Mouse (Mus musculus): ENCODE data around the gene Tbcel.

Tbcel gene

GRCm38 (mm10) chr9:42507709-42508108, at the start of gene Tbcel:
Gene Tbcel (minus strand): TSS chr9:42507809.
- no peak for DNase-seq (ENCODE audit: low spot score)

DNA sequence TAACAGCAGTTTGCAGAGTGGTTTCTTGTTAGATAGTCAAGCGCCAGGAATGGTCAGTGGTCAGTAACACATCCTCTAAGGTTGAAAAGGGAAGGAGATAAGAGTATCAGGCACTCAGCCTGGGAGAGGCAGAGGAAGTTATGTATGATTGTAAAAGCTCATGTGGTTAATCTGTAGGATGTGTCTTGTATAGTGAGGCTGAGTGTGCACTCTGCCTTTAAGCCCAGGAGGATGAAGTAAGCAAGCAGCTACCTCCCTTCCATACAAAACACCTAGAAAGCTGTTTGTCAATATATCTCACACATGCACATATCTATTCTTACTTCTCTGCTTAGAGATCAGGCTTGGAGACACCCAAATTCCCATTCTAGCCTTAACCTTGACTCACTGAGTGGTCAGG, 47.6 kb upstream of the Tbcel start:
- DNase-seq (ENCODE audit: low spot score): no peak

GRCm38 (mm10) chr9:42550116-42550515, 42.5 kb upstream of the Tbcel start:
- DNase-seq (ENCODE audit: low spot score): peak; percentile 10

- DNase-seq (ENCODE audit: low spot score): no peak
Observed at GRCm38 (mm10) chr9:42548981-42549380, 41.4 kb upstream of the Tbcel start.

DNA sequence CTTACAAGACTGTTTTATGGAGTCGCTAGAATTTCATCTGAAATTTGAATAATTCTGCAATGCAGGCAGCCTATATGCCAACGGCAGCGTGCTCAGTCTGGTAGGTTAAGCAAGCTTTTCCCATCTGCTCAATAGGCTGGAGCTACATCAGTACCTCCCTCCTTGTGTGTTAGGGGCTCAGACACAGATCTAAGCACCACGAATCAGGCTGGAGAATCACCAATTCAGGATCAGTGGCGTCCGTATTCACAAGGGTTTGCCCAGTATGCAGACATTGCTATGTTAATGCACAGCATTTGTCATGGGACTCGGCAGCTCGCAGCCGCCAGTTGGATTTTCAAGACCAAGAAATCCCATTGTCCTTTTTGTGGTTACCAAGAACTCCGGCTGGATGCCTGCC, 36.9 kb upstream of the Tbcel start:
- no peak for DNase-seq (ENCODE audit: low spot score)

- DNase-seq (ENCODE audit: low spot score): no peak
Observed at GRCm38 (mm10) chr9:42533491-42533890, 25.9 kb upstream of the Tbcel start.

DNA sequence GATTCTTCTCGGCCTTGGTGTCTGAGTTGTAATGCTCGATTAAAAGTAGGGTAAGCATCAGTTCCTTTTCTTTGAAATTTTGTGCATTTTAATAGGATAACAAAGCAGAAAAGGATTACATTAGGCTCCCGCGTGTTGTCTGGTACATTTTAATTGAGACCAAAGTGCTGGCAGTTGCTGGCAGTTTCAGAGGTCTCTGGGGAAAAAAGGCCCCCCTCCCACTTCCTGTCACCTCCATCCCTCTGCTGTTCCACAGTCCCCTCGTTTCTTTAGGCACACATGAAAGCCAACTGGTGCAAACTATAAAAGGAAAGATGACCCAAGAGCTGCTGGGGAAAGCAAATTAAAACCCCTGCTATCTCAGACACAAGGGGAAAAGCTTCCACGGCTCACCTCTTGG, 25.4 kb upstream of the Tbcel start:
- DNase-seq (ENCODE audit: low spot score): no peak

DNA sequence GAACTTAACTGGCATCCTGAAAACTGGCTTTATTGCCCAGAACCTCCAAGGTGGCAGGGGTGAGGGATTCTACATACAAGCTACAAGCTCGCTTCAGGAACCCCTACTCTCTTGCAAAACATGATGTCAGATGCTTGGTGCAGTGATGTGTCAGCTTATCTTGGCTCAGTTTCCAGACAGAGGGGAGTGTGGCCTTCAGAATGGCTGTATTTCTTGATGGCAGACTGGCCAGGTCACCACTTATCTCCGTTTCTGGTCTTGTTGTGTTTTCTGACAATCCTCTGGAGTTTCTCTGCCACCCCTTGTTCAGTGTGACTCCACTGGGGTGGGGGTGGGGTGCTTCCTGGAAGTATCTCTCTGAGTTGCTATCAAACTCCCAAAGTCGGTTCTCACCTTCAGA, 24.3 kb upstream of the Tbcel start:
- no peak for DNase-seq (ENCODE audit: low spot score)

- DNase-seq (ENCODE audit: low spot score): no peak
Observed at GRCm38 (mm10) chr9:42530221-42531152, 22.9 kb upstream of the Tbcel start.

DNA sequence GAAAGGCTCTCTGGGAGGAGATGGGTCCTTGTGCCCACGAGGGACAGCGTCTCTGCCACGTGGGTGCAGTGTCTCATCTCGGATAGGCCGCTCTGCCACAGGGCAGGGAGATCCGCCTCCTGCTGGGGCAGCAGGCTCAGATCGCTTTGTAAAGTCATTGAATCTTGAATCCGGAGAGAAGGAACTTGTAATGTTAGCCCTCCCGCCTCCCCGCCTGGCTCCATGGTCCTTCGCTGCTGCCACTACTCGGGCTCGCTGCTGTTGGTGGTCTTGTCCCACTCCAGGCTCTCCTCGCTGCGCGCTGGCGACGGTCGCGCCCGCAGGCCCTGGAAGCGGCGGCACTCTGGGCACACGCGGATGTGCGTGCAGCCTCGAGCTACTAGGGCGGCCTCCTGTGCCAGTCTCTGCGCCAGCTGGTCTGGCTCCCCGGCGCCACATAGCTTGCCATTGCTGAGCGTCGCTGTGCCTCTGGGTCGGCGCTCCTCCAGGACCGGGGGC, 13.0 kb upstream of the Tbcel start:
- DNase-seq (ENCODE audit: low spot score): peak; percentile 34

DNA sequence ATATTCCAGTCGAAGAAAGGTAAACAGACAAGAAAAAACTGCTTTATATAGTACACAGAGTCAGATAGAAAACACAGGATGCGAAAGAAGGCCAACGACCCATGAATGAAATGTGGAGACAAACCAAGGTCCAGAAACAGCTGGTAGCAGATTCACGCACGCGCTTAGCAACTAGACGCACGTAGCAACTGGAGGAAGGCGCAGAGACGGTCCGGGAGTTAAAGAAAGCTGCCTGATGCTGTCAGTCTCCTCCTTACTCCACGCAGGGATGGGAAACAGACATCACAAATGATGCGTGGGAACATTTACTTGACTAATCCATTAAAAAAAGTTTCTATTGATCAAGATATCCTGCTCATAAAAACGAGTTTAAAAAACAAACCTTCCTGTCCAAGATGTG, 10.6 kb upstream of the Tbcel start:
- DNase-seq (ENCODE audit: low spot score): no peak

GRCm38 (mm10) chr9:42513159-42513558, 5.5 kb upstream of the Tbcel start:
- DNase-seq (ENCODE audit: low spot score): no peak

DNA sequence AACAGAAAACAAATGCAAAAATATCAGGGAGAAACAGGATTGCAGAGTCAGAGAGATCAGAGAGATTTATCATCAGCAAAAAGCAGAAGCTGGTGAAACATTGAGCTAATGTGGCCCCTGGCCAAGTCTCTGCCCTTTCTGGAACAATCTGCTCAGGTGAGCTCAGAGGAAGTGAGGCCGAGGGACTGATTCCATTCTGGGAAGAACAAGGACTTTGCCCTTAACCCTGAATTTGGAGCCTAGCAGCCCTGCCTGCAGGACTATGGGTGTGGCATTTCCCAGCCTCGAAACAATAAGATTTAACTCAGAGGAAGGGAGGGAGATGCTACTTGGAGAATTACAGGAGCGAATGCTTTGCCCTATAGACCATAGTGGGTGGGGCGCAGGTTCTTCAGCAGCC, 4.7 kb upstream of the Tbcel start:
- no peak for DNase-seq (ENCODE audit: low spot score)

GRCm38 (mm10) chr9:42508235-42508634, 626 bp upstream of the Tbcel start:
- no peak for DNase-seq (ENCODE audit: low spot score)

- DNase-seq (ENCODE audit: low spot score): no peak
Observed at GRCm38 (mm10) chr9:42507022-42507421, 587 bp downstream of the Tbcel start.

GRCm38 (mm10) chr9:42504971-42505510, 2.6 kb downstream of the Tbcel start:
- DNase-seq (ENCODE audit: low spot score): no peak

DNA sequence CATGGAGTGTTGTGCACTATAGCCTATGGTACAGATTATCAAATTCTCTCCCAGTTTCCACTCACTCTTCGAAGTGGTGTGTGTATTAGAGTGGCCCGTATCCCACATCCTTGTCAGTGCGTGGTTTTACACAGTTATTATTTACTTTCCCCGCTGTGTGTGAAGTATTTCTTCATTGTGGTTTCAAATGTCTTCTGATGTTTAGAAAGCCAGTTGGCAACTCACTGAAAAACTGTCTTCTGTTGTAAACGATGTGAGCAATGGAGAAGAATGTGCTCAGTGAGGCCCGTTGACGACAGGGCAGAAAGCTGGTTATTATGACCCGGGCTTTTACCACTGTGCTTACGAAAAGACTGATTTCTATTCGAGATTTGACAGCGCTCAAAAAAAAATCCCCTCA, 3.0 kb downstream of the Tbcel start:
- no peak for DNase-seq (ENCODE audit: low spot score)

DNA sequence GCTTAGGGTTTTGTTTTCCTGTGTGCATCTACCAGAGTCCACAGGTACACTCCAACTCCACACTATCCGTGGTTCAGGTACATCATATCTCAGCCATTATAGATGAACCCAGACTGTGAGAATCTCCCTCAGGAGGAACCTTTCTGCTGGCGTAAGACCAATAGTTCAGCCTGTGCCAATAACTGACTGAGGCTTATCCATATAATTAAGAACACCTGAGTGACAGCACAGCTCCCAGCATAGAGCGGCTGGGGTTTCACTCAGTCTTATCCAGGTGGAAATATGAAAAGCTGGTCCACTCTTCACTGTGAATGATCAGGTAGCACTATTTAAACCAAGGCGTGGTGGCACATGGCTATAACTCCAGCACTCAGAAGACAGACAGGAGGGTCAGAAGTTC, 3.9 kb downstream of the Tbcel start:
- no peak for DNase-seq (ENCODE audit: low spot score)

DNA sequence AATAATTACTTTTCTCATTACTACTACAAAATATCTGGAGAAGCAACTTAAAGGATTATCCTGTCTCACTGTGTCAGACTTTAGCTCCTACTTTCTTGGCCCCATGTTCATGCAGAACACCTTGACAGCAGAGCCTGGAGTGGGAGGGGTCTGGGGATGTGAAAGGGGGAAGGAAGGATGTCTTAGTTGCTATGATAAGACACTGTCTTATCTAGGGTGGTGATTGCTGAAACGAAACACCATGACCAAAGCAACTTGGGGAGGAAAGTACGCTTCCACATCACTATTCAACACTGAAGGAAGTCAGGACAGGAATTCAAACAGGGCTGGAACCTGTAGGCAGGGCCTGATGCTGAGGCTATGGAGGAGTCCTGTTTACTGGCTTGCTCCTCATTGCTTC, 11.3 kb downstream of the Tbcel start:
- DNase-seq (ENCODE audit: low spot score): no peak

DNA sequence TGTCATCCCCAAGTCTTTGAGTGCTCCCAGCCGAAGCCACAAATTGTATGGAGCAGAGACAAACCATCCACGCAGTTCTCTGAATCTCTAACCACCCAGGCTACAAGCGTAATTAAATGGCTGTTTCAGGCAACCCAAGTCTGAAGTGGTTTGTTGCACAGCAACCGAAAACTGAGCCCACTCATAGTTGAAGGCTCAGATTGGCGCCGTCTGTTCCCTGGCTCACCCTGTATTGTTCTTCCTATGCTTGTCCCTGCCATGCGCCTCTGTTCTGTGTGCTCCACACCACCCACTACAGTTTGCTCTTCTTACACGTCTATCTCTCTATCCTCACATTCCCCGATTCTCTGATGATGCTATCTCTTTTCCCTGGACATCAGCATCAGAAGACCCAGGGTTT, 15.8 kb downstream of the Tbcel start:
- no peak for DNase-seq (ENCODE audit: low spot score)

- no peak for DNase-seq (ENCODE audit: low spot score)
Observed at GRCm38 (mm10) chr9:42490589-42491382, 16.8 kb downstream of the Tbcel start.

- no peak for DNase-seq (ENCODE audit: low spot score)
Observed at GRCm38 (mm10) chr9:42488071-42488470, 19.5 kb downstream of the Tbcel start.

- no peak for DNase-seq (ENCODE audit: low spot score)
Observed at GRCm38 (mm10) chr9:42486913-42487312, 20.7 kb downstream of the Tbcel start.
